Mouse (Mus musculus) CH12.LX (cell line): ENCODE measurements around the gene Syn3. TPM values are rescaled to one million over a fixed set of nuclear protein-coding genes. Genes with fewer than 3 reads are reported as not detected.

Experiments used
- DNase-seq: peaks from one replicate; pipeline ENCODE4 v3.0.0-alpha.2; 2013; ENCODE audit errors: extremely low read depth
- H3K27ac ChIP-seq: 2 replicates; pipeline ENCODE4 v1.5.1; 2012; ENCODE audit warnings: low read depth, mild to moderate bottlenecking, control low read depth, moderate library complexity; ENCODE audit not compliant: insufficient read depth
- H3K27me3 ChIP-seq: replicated peaks from 2 replicates; pipeline ENCODE3; 2012; ENCODE audit warnings: inconsistent platforms
- H3K36me3 ChIP-seq, 2 experiments: replicated peaks in 1 of 2; 2 replicates each; pipeline versions ENCODE3 to v1.6.1; 2012; ENCODE audit warnings: inconsistent platforms in 1 of 2, low read length in 1 of 2, mild to moderate bottlenecking in 1 of 2, mixed read lengths in 1 of 2, moderate library complexity in 1 of 2; ENCODE audit not compliant: control insufficient read depth in 1 of 2, insufficient read depth in 1 of 2
- H3K4me1 ChIP-seq, 2 experiments: 2 replicates each; pipeline ENCODE4 v1.6.1; 2012; ENCODE audit warnings: inconsistent platforms in 1 of 2, moderate library complexity in 1 of 2; ENCODE audit not compliant: insufficient read depth in 2 of 2, control insufficient read depth in 1 of 2
- H3K4me2 ChIP-seq: 2 replicates; pipeline ENCODE4 v1.6.1; 2012; ENCODE audit warnings: low read depth, mild to moderate bottlenecking, control low read depth; ENCODE audit not compliant: poor library complexity, insufficient read depth, severe bottlenecking
- H3K4me3 ChIP-seq, 3 experiments: fragments of 150-350 bp in 1 of 3; sonication (generic) in 1 of 3; replicated peaks in 1 of 3; 2 replicates each; pipeline versions ENCODE3 to v1.5.1; 2011 to 2012; ENCODE audit warnings: low read depth in 2 of 3, low read length in 2 of 3, mild to moderate bottlenecking in 2 of 3, moderate library complexity in 2 of 3, control low read depth in 1 of 3, improper control_type of control experiment in 1 of 3, inconsistent platforms in 1 of 3, mixed read lengths in 1 of 3; ENCODE audit not compliant: poor library complexity in 1 of 3
- H3K79me2 ChIP-seq: replicated peaks from 2 replicates; pipeline ENCODE4 v1.6.1; 2012; ENCODE audit warnings: mild to moderate bottlenecking, moderate library complexity; ENCODE audit not compliant: control insufficient read depth, poor library complexity, insufficient read depth, severe bottlenecking; ENCODE audit errors: extremely low read depth
- H3K9ac ChIP-seq: 2 replicates; pipeline ENCODE4 v1.6.1; 2012; ENCODE audit warnings: low read depth, mild to moderate bottlenecking, control low read depth, moderate library complexity; ENCODE audit not compliant: insufficient read depth
- H3K9me3 ChIP-seq: replicated peaks from 2 replicates; pipeline ENCODE3; 2012; ENCODE audit warnings: low read length, inconsistent platforms, mixed read lengths
- CHD2 ChIP-seq: IDR thresholded peaks from 2 replicates; pipeline ENCODE4 v1.6.1; 2011; ENCODE audit warnings: low read length, improper control_type of control experiment
- ELF1 ChIP-seq: IDR thresholded peaks from 2 replicates; pipeline ENCODE4 v1.6.1; 2014; ENCODE audit warnings: low read depth, mild to moderate bottlenecking, inconsistent platforms, low read length, improper control_type of control experiment
- EP300 ChIP-seq: IDR thresholded peaks from 2 replicates; pipeline ENCODE4 v1.6.1; 2011; ENCODE audit warnings: low read length, improper control_type of control experiment
- IRF4 ChIP-seq: IDR thresholded peaks from 2 replicates; pipeline ENCODE4 v1.6.1; 2014; ENCODE audit warnings: low read depth, mild to moderate bottlenecking, inconsistent platforms, low read length, improper control_type of control experiment
- JUND ChIP-seq: conservative IDR thresholded peaks from 2 replicates; pipeline ENCODE4 v1.6.1; 2011; ENCODE audit warnings: low read depth, low read length, improper control_type of control experiment
- KAT2A ChIP-seq: IDR thresholded peaks from 2 replicates; pipeline ENCODE4 v1.6.1; 2012; ENCODE audit warnings: low read length, improper control_type of control experiment, inconsistent platforms; ENCODE audit not compliant: insufficient replicate concordance
- MAX ChIP-seq: IDR thresholded peaks from 2 replicates; pipeline ENCODE4 v1.6.1; 2011; ENCODE audit warnings: low read length, improper control_type of control experiment
- MAZ ChIP-seq: IDR thresholded peaks from 2 replicates; pipeline ENCODE4 v1.6.1; 2012; ENCODE audit warnings: low read depth, mild to moderate bottlenecking, inconsistent platforms, low read length, improper control_type of control experiment, moderate library complexity
- MYC ChIP-seq: IDR thresholded peaks from 2 replicates; pipeline ENCODE4 v1.6.1; 2011; ENCODE audit warnings: low read depth, mild to moderate bottlenecking, improper control_type of control experiment, low read length
- NELFE ChIP-seq: IDR thresholded peaks from 2 replicates; pipeline ENCODE4 v1.6.1; 2011; ENCODE audit warnings: low read depth, low read length, improper control_type of control experiment
- POLR2A ChIP-seq: IDR thresholded peaks from 2 replicates; pipeline ENCODE4 v1.6.1; 2011; ENCODE audit warnings: low read depth, mild to moderate bottlenecking, improper control_type of control experiment, low read length
- RCOR1 ChIP-seq: conservative IDR thresholded peaks from 2 replicates; pipeline ENCODE4 v1.6.1; 2012; ENCODE audit warnings: low read depth, mild to moderate bottlenecking, inconsistent platforms, low read length, improper control_type of control experiment
- SIN3A ChIP-seq: IDR thresholded peaks from 2 replicates; pipeline ENCODE4 v1.6.1; 2012; ENCODE audit warnings: low read length, improper control_type of control experiment, inconsistent platforms
- TCF12 ChIP-seq: IDR thresholded peaks from 2 replicates; pipeline ENCODE4 v1.6.1; 2014; ENCODE audit warnings: low read depth, mild to moderate bottlenecking, inconsistent platforms, low read length, improper control_type of control experiment
- ZC3H11A ChIP-seq: IDR thresholded peaks from 2 replicates; pipeline ENCODE4 v1.6.1; 2012; ENCODE audit warnings: low read depth, mild to moderate bottlenecking, inconsistent platforms, low read length, improper control_type of control experiment
- ZMIZ1 ChIP-seq: IDR thresholded peaks from 2 replicates; pipeline ENCODE4 v1.6.1; 2012; ENCODE audit warnings: low read depth, mild to moderate bottlenecking, inconsistent platforms, low read length, improper control_type of control experiment
- dilution Hi-C: fragments of 300-500 bp; cut with MboI; formaldehyde crosslinking; loops from 2 replicates; pipeline ENCODE4 v1.14.3; 2020; ENCODE audit warnings: low sequenced_read_pairs; ENCODE audit not compliant: extremely low pct_unique_long_range_greater_than_20kb, extremely low pct_ligation_motif_present
- in situ Hi-C: fragments of 300-500 bp; cut with MboI; formaldehyde crosslinking; loops from 3 replicates; pipeline ENCODE4 v1.14.3; 2019; ENCODE audit warnings: low sequenced_read_pairs, low pct_ligation_motif_present, low pct_unique_long_range_greater_than_20kb, mixed read lengths
- polyA plus RNA-seq: library from polyadenylated mRNA; unstranded; fragments of >175 nt; gene quantifications from 2 replicates; pipeline ENCODE4 v1.2.1, GENCODE M21; 2012; ENCODE audit warnings: low read depth; ENCODE audit not compliant: insufficient read length
- total RNA-seq, 2 experiments: library from RNA; depleted of rRNA; stranded (reverse); fragments of 300-350 nt in 1 of 2; fragments of >200 nt in 1 of 2; gene quantifications; 2 replicates each; pipeline ENCODE4 v1.2.3; 2012 to 2014

Syn3 gene
- total and polyA plus RNA-seq, 3 experiments, result 2.8 to 8.9 (median 5.6) TPM

- no peak overlapping the region for H3K9ac ChIP-seq
- H3K27me3 ChIP-seq, result no peaks in the 10 kb centered on the region
- H3K27ac ChIP-seq, result no peak overlapping the region
- H3K36me3 ChIP-seq, result peaks cover 0 to 2% of the 10 kb centered on the region in 2 experiments
- H3K4me1 ChIP-seq, result no peaks in the 10 kb centered on the region
- no peak for DNase-seq
- H3K4me3 ChIP-seq, result no peak overlapping the region
- no peak for TF ChIP-seq POLR2A
- TF ChIP-seq KAT2A, result no peak
- TF ChIP-seq MYC, result no peak
- TF ChIP-seq ZC3H11A, result no peak
- TF ChIP-seq ELF1, result no peak
- no peak for TF ChIP-seq MAX
- no peak for TF ChIP-seq RCOR1
- no peak for TF ChIP-seq CHD2
- no peak for TF ChIP-seq EP300
- TF ChIP-seq ZMIZ1, result no peak
- dilution Hi-C loops (no loop called here), in situ Hi-C loops (no loop called here)
- no peaks in the 10 kb centered on the region for H3K9me3 ChIP-seq
- no peak overlapping the region for H3K4me2 ChIP-seq
- H3K79me2 ChIP-seq, result no peaks in the 10 kb centered on the region
Observed at GRCm38 (mm10) chr10:86134336-86134735, 364.4 kb downstream of the Syn3 start.

GRCm38 (mm10) chr10:86132420-86132956, 366.2 kb downstream of the Syn3 start:
- Histone ChIP-seq H3K27ac (no peak overlapping the region), H3K36me3 (peaks cover 0 to 2% of the 10 kb centered on the region in 2 experiments), H3K4me2 (no peak overlapping the region), H3K4me1 (no peaks in the 10 kb centered on the region), H3K9me3 (no peaks in the 10 kb centered on the region), H3K9ac (no peak overlapping the region), H3K4me3 (no peak overlapping the region), H3K79me2 (no peaks in the 10 kb centered on the region), H3K27me3 (no peaks in the 10 kb centered on the region)
- DNase-seq, result no peak
- TF ChIP-seq SIN3A (no peak), NELFE (no peak), IRF4 (no peak), JUND (no peak), TCF12 (no peak), MAZ (no peak)
- dilution Hi-C loops (no loop called here), in situ Hi-C loops (no loop called here)
